Mouse (Mus musculus) thymus, postnatal 0 days (tissue): ENCODE measurements around the gene Hsd3b6. TPM values are rescaled to one million over a fixed set of nuclear protein-coding genes. Genes with fewer than 3 reads are reported as not detected.
"Not testable (repeated sequence)": the region's sequence is repeated elsewhere in the genome, so short reads cannot be mapped to it uniquely, and the experiment has no call there.

Experiments used
- DNase-seq: peaks from one replicate; pipeline ENCODE4 v3.0.0-alpha.2; 2015; ENCODE audit warnings: low spot score
- polyA plus RNA-seq: library from polyadenylated mRNA; unstranded; fragments of >200 nt; fragmentation: Nextera tagmentation; extraction: Ambion mirVana; gene quantifications from 2 replicates; pipeline ENCODE4 v1.2.1, GENCODE M21; 2015

Hsd3b6 gene
- polyA plus RNA-seq, result 0.27 and 0.31 TPM in 2 replicates

DNA sequence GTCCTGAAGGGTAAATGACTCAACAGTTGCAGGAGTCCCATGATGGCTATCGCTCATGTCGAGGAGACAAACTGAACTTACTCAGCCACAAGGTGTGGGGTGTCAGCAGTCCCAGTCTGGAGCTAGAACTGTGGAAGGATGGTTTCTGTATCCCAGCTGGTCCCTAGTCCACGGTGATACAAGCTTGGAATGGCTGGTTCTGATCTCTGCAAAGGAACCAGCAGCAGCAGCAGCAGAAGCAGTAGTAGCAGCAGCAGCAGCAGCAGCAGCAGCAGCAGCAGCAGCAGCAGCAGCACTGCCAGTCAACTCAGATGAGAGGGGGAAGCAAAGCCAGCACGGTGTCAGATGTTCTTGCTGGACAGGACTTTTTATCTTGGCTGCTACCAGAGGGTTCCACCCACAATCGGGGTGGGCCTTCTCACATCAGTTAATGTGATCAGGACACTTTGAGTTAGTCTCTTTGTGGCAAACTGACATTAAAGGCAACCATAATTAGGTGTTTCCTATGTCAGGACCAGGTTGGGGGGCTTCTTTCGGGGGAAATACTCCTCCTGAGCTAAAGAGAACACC lies at the start of gene Hsd3b6:
Hsd3b6 (minus strand) TSS at position 343 of the 570 bp plus-strand sequence.
- DNase-seq, result no peak

DNA sequence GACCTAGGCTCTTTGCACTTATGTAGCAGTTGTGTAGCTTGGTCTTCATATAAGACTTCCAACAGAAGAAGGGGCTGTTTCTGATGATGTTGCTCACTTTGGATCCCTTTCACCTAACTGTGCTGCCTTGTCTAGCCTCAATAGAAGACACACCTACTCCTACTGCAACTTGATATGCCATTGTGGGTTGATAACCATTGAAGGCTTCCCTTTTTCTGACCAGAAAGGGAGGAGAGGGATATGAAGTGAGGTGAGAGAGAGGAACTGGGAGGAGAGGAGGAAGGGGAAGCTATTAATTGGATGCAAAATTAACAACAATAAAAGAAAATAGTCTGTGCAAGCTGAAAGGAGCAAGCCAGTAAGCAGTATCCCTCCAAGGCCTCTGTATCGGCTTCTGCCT lies 48.6 kb upstream of the Hsd3b6 start:
- DNase-seq, result no peak

GRCm38 (mm10) chr3:98859576-98859975 lies 45.3 kb upstream of the Hsd3b6 start, which contains the start of gene Hsd3b1:
Gene Hsd3b1, minus strand, starts transcription at chr3:98859794.
- no peak for DNase-seq

- no peak for DNase-seq
These were observed 43.8 kb upstream of the Hsd3b6 start for GRCm38 (mm10) chr3:98858051-98858450.

DNA sequence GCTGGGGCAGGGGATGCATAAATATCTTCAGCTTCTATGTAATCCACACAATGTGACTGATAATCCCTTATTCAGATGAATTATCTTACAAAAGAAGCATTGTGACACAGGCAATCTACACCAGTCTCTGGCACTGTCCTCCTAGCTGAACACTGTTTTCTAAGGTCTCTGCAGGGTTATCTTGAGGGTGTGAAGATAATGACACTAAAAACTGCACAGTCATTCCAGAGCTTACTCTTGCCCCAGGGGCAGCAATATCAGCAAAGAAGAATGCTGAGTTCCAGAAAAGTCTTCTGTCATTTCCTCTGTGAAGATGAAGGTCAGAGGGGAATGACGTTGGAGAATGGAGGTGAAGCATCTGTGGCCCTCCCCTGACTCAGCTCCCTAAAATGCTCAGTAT lies 42.6 kb upstream of the Hsd3b6 start:
- DNase-seq, result no peak

DNA sequence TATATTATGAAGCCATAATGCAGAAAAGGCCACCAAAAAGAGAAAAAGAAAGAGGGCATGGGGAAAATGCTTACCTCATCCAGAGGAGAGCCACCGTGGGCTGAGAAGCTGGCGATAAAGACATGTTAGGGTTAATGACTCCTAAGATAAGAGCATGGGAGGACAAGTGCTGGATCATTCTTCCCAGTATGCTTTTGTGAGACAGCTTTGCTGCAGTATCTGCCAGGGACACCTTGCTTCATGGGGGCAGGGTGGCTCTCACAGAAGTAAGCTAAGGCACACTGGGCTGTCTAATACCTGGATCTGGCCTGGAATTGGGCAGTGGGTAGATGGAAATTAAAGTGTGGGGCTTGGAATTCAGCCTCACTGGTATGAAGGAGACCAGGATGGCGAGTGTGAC lies 40.9 kb upstream of the Hsd3b6 start:
- DNase-seq, result no peak

- DNase-seq, result no peak
These were observed 39.4 kb upstream of the Hsd3b6 start for GRCm38 (mm10) chr3:98853685-98854084.

- no peak for DNase-seq
These were observed 38.8 kb upstream of the Hsd3b6 start for GRCm38 (mm10) chr3:98853051-98853450.

GRCm38 (mm10) chr3:98852631-98853030 lies 38.4 kb upstream of the Hsd3b6 start:
- DNase-seq, result no peak

DNA sequence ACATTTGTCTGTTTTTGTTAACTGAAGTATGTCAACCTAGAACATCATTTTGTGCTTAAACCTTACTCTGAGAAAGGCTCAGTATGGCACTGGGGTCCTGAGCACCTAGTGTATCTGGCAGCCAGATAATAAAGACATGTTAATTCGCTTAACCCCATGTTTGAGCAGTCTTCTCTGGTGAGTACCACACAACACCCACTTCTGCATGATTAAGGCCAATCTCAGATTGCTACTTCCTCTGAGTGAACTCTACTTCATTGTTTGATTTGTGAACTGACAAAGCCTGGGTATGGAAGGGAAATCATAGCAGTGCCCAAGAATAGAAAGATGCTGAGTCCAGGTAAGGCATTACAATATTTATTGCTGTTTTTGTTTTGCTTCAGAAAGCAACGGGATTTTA lies 37.6 kb upstream of the Hsd3b6 start:
- no peak for DNase-seq

DNA sequence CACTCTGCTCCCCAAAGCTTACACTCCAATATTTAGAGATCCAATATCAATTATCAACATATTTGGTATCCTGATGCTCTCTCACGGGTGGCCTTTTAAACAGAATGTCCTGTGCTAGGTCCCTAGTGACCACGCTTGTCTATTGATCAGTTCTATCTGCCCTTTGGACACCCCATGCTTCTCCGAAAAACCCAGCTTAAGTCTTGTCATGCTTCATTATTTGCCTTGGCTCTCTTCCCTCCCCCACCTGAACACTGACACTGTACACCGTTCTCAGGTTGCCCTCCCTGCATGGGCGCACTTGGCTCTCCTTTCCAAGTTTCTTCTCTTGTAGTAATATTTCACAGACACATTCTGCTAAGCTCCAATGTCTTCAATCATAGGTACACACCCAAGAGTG lies 36.0 kb upstream of the Hsd3b6 start:
- DNase-seq, result no peak

DNA sequence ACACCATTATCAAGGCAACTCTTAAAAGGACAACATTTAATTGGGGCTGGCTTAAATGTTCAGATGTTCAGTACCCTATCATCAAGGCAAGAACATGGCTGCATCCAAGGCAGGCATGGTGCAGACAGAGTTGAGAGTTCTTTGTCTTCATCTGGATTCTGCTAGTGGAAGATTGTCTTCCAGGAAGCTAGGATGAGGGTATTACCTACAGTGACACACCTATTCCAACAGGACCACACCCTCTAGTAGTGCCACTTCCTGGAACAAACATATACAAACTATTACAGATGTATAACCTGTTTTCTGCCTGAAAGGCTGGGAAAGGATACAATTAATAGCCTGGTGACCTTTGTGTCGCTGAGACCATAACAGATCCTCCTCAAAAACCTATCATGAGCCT lies 34.7 kb upstream of the Hsd3b6 start:
- DNase-seq, result no peak

GRCm38 (mm10) chr3:98812653-98813052 lies 1.6 kb downstream of the Hsd3b6 start:
- DNase-seq, result not testable (repeated sequence)

DNA sequence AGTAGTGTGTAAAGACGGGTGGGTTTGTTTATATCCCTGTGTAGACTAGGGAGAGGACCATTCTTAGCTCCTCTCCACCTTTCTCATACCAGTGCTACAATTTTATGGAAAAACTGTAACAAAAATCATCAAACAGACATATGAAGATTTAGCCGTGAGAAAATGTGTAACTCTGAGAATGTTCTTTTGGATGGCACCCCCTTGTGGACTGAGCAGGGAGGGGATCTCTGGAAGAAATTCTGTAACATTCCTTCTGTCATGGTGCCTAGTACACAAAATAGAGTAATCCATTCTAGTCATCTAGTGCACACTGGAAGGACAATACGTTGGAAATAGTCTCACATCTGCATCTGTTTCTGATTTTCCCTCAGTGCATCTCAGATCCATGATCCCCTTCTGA lies 9.2 kb downstream of the Hsd3b6 start:
- not testable (repeated sequence) for DNase-seq

GRCm38 (mm10) chr3:98786551-98786950 lies 27.7 kb downstream of the Hsd3b6 start:
- DNase-seq, result no peak

GRCm38 (mm10) chr3:98782181-98782868 lies 31.9 kb downstream of the Hsd3b6 start:
- no peak for DNase-seq

GRCm38 (mm10) chr3:98780921-98781320 lies 33.3 kb downstream of the Hsd3b6 start:
- no peak for DNase-seq

- DNase-seq, result no peak
These were observed 50.1 kb downstream of the Hsd3b6 start for GRCm38 (mm10) chr3:98764155-98764554.

GRCm38 (mm10) chr3:98756836-98757235 lies 57.4 kb downstream of the Hsd3b6 start:
- no peak for DNase-seq
